Mouse (Mus musculus): Measurements from ENCODE around the gene Actl6b. TPM values are rescaled to one million over a fixed set of nuclear protein-coding genes. Genes with fewer than 3 reads are reported as not detected.

Gene Actl6b
- polyA plus RNA-seq (2012; rRNA removed): 310 and 353 TPM in 2 replicates

DNA sequence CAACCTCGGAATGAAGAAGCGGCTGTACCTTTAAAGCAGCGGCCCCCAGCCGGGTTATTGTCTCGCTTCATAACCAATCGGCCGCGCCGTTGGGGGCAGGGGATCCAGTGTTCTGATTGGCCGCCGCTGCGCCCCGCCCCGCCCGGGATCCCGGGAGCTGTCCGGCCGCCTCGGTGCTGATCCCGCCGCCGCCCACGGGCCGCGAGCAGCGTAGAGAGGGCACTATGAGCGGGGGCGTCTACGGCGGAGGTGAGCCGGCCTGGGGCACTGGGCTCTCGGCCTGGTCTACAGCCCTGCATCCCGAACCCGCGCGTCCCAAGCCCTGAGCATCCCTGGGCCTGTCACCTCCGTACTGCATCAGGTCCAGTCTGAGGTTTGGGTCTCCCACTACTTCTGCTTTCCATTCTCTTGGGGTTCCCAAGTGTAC, at the start of gene Actl6b:
Gene Actl6b (plus strand): TSS at position 107 of the 427 bp plus-strand sequence.

GRCm38 (mm10) chr5:137518436-137518835, 34.9 kb upstream of the Actl6b start, which contains the start of gene Gigyf1:
Gene Gigyf1, plus strand, starts transcription at chr5:137518548.

DNA sequence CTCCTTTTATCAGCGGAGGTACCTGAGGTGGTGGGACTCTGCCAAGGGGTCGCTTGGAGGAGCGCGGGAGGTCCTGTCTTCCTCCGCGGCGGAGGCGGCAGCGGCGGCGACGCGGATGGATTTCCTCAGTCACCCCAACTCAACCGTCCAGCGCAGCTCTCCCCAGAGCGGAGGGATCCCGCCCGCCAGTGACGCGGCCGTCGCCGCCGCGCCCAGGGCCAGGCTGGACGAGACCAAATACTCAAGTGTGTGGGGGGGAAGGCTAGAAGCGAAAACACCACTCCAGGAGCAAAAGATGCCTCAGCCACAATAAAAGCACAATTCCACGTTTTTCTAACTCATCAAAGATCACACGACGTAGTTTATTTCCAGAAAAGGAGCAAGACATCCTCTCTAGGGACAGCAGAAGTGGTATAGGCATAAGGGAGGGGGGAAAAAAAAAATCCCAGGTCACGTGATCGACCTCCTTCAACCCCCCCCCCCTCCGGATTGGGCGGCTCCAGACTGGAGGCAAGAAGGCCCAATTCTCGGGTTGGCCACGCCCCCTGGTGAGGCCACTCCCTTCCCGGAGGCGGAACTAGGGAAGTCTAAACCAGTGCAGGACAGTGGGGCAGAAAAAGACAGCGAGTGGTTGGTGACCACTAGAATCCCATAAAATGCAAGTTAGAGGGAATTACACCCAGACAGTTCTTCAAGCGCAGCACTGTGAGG, 20.0 kb upstream of the Actl6b start, which contains the start of the genes Epo and Gnb2:
Gene Epo (minus strand): TSS at position 126 of the 711 bp plus-strand sequence.
Gene Gnb2 (minus strand): TSS at position 394 of the 711 bp plus-strand sequence.

DNA sequence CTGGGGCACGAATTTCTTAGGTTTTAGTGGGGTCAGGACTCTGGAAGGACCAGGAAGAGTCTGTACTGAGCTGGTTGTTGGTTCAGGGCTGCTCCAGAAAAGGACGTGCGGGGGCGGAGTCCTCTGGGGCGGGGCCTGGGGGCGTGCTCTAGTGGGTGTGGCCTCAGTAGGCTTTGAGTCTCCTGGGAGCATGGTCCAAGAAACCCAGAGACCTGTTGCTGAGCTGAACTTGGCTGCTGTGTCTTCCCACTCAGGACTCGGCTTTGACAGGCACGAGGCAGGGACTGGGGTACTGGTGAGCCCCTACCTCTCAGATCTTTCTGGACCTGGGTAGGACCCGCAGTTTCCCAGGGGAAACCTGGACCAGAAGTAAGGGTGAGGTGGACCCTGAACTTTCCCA, 16.3 kb downstream of the Actl6b start, which contains the start of gene Tfr2:
Gene Tfr2 (plus strand): TSS at position 176 of the 400 bp plus-strand sequence.

GRCm38 (mm10) chr5:137600619-137601364, 47.5 kb downstream of the Actl6b start, which contains the start of gene Mospd3:
Gene Mospd3, minus strand, starts transcription at chr5:137601058.

DNA sequence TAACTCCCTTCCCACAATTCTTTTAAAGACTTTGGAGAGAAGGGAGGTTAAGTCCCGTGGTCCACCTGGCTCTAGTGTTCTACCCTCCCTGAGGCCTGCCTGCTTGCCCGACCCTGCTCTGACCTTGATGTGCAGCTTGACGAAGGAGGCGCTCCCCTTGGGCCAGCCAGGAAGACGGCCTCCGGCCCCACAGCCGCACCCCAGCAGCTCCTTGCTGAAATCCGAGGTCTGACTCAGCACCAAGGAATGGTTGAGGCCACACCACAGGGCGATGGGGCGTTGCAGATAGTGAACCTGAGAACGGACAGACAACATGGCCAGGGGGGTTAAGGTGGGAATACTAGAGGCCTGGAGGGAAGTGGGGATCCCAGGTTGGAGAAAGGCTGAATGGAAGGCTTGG, 60.2 kb downstream of the Actl6b start, which contains the start of gene Pcolce:
Gene Pcolce (minus strand): TSS at position 235 of the 400 bp plus-strand sequence.

Other genes with a start within 250 kb of the Actl6b start
- 185 and 194 TPM in 2 replicates for gene Srrt, start 245.8 kb upstream of the Actl6b start, polyA plus RNA-seq (2012; rRNA removed)
- 14.2 and 15.1 TPM in 2 replicates for gene Trip6, start 239.1 kb upstream of the Actl6b start, polyA plus RNA-seq (2012; rRNA removed)
- 31.4 and 33.2 TPM in 2 replicates for gene Slc12a9, start 219.9 kb upstream of the Actl6b start, polyA plus RNA-seq (2012; rRNA removed)
- gene Ephb4, start 203.4 kb upstream of the Actl6b start, polyA plus RNA-seq (2012; rRNA removed): 8.0 and 9.6 TPM in 2 replicates
- 0.45 and 0.57 TPM in 2 replicates for gene Zan, start 76.5 kb upstream of the Actl6b start, polyA plus RNA-seq (2012; rRNA removed)
- gene Pop7, start 51.0 kb upstream of the Actl6b start, polyA plus RNA-seq (2012; rRNA removed): 70.9 and 72.2 TPM in 2 replicates
- gene Gigyf1, start 35.0 kb upstream of the Actl6b start, polyA plus RNA-seq (2012; rRNA removed): 50.1 and 51.6 TPM in 2 replicates
- gene Epo, start 20.3 kb upstream of the Actl6b start, polyA plus RNA-seq (2012; rRNA removed): not detected in 2 replicates
- 906 and 968 TPM in 2 replicates for gene Gnb2, start 20.0 kb upstream of the Actl6b start, polyA plus RNA-seq (2012; rRNA removed)
- 13.6 and 15.5 TPM in 2 replicates for gene Tfr2, start 16.3 kb downstream of the Actl6b start, polyA plus RNA-seq (2012; rRNA removed)
- 70.8 and 83.0 TPM in 2 replicates for gene Mospd3, start 47.5 kb downstream of the Actl6b start, polyA plus RNA-seq (2012; rRNA removed)
- gene Pcolce, start 60.3 kb downstream of the Actl6b start, polyA plus RNA-seq (2012; rRNA removed): 16.1 and 32.8 TPM in 2 replicates
- gene Fbxo24, start 75.5 kb downstream of the Actl6b start, polyA plus RNA-seq (2012; rRNA removed): 0.16 and 0.23 TPM in 2 replicates
- gene Lrch4, start 75.6 kb downstream of the Actl6b start, polyA plus RNA-seq (2012; rRNA removed): 9.6 and 11.4 TPM in 2 replicates
- 10.2 and 10.7 TPM in 2 replicates for gene Gm20605, start 75.7 kb downstream of the Actl6b start, polyA plus RNA-seq (2012; rRNA removed)
- 17.5 and 20.8 TPM in 2 replicates for gene Sap25, start 87.8 kb downstream of the Actl6b start, polyA plus RNA-seq (2012; rRNA removed)
- gene Irs3, start 92.2 kb downstream of the Actl6b start, polyA plus RNA-seq (2012; rRNA removed): 0.11 and 0.12 TPM in 2 replicates
- gene Agfg2, start 131.2 kb downstream of the Actl6b start, polyA plus RNA-seq (2012; rRNA removed): 21.1 and 22.9 TPM in 2 replicates
- gene Nyap1, start 188.1 kb downstream of the Actl6b start, polyA plus RNA-seq (2012; rRNA removed): 180 and 212 TPM in 2 replicates
- gene Tsc22d4, start 192.2 kb downstream of the Actl6b start, polyA plus RNA-seq (2012; rRNA removed): 68.3 and 79.4 TPM in 2 replicates
- gene Ppp1r35, start 225.3 kb downstream of the Actl6b start, polyA plus RNA-seq (2012; rRNA removed): 46.6 and 55.4 TPM in 2 replicates
- gene Mepce, start 234.1 kb downstream of the Actl6b start, polyA plus RNA-seq (2012; rRNA removed): 30.1 and 30.3 TPM in 2 replicates
- gene Zcwpw1, start 234.3 kb downstream of the Actl6b start, polyA plus RNA-seq (2012; rRNA removed): 9.8 and 11.7 TPM in 2 replicates

Measured in central nervous system, embryonic 18 days (tissue).